In genomic region chr8:118238156-118238555, GRCm38 (mm10) we compare ENCODE assay signal across 31 mouse cellular contexts. TPM values are rescaled to one million over a fixed set of nuclear protein-coding genes. Genes with fewer than 3 reads are reported as not detected.
A peak's percentile ranks its signal among the peaks of the same experiment; 100 is the strongest.
DNase-seq lines count a peak whose midpoint lies in the region; ATAC-seq and TF ChIP-seq lines count a peak whose summit lies in the region.
"Had no signal": no experiment of that assay in that cellular context is flagged by ENCODE, and none has a peak within 500 bp of the region (broad histone marks: within the 10 kb centered on the region; RNA-seq: fewer than 3 reads in every experiment).

No protein-coding gene starts in this region.

- H3K4me1 ChIP-seq in forebrain, postnatal 0 days (ENCODE audit: insufficient read depth), result no peaks in the 10 kb centered on the region
- no peaks in the 10 kb centered on the region for H3K4me1 ChIP-seq in forebrain, embryonic 15.5 days
- H3K4me1 ChIP-seq: embryonic facial prominence, embryonic 12.5 days; embryonic facial prominence, embryonic 15.5 days had no signal

- WGBS in forebrain, postnatal 0 days, result 77% methylated on average over 5 of the region's 5 CpGs
- 82% methylated on average over 5 of the region's 5 CpGs for WGBS in forebrain, embryonic 15.5 days

- no peak overlapping the region for H3K4me2 ChIP-seq in forebrain, postnatal 0 days (ENCODE audit: low read depth)
- H3K4me2 ChIP-seq in forebrain, embryonic 15.5 days (replicated peaks), result no peak overlapping the region
- H3K4me2 ChIP-seq: embryonic facial prominence, embryonic 12.5 days; embryonic facial prominence, embryonic 15.5 days; heart, embryonic 13.5 days; hindbrain, embryonic 14.5 days had no signal

- DNase-seq in adrenal gland, adult (ENCODE audit: inconsistent age in 2 of 2, low spot score in 1 of 2), result peak; percentile 33 to 78
- DNase-seq in adrenal gland, adult 18-20 months (ENCODE audit: low spot score in 2 of 2), result no peak
- DNase-seq in forebrain, postnatal 0 days, result peak; percentile 14
- DNase-seq in 3T3-L1 (ENCODE audit: low read depth, low spot score), result peak; percentile 34
- DNase-seq in adrenal gland, postnatal 36 days, result peak; percentile 23 to 46
- DNase-seq in urinary bladder, postnatal 4 days (ENCODE audit: low spot score in 2 of 2), result no peak
- no peak for DNase-seq in layer of hippocampus, adult 9-10 months (ENCODE audit: low spot score)
- DNase-seq: B cell, adult 2 months; cerebellum, adult 11 months; cerebellum, adult 2 months; cerebellum, adult 9-11 months; cerebellum, postnatal 25 days; gastrocnemius, adult 2 months; gastrocnemius, postnatal 14 days; heart, postnatal 14 days; heart, postnatal 4 days; kidney, adult 18-20 months had no signal

- no peaks in the 10 kb centered on the region for H3K27me3 ChIP-seq in forebrain, postnatal 0 days (ENCODE audit: insufficient read depth, low read length)
- no peaks in the 10 kb centered on the region for H3K27me3 ChIP-seq in forebrain, embryonic 15.5 days
- H3K27me3 ChIP-seq: CH12.LX; embryonic facial prominence, embryonic 12.5 days; embryonic facial prominence, embryonic 15.5 days; heart, embryonic 13.5 days had no signal

- no peak for ATAC-seq in forebrain, postnatal 0 days
- no peak for ATAC-seq in forebrain, embryonic 15.5 days (replicated peaks)
- ATAC-seq: forebrain, embryonic 14.5 days; hindbrain, postnatal 0 days; inflammation-experienced regulatory T-cells, adult 6 months; intestine, embryonic 16.5 days; Patski had no signal

- H3K27ac ChIP-seq in forebrain, postnatal 0 days (ENCODE audit: low read depth, low read length), result no peak overlapping the region
- no peak overlapping the region for H3K27ac ChIP-seq in forebrain, embryonic 15.5 days (replicated peaks)
- H3K27ac ChIP-seq: embryonic facial prominence, embryonic 12.5 days; embryonic facial prominence, embryonic 15.5 days; gastrocnemius, adult 2 months; heart, embryonic 10.5 days; heart, embryonic 13.5 days; hindbrain, embryonic 14.5 days; hindbrain, postnatal 0 days had no signal

- H3K36me3 ChIP-seq in forebrain, postnatal 0 days (ENCODE audit: insufficient read depth), result no peaks in the 10 kb centered on the region
- H3K36me3 ChIP-seq in forebrain, embryonic 15.5 days, result no peaks in the 10 kb centered on the region
- H3K36me3 ChIP-seq: embryonic facial prominence, embryonic 12.5 days; embryonic facial prominence, embryonic 15.5 days; G1E; heart, embryonic 10.5 days; heart, embryonic 13.5 days had no signal

- no peak overlapping the region for H3K4me3 ChIP-seq in forebrain, postnatal 0 days (ENCODE audit: low read depth, low read length)
- H3K4me3 ChIP-seq in forebrain, embryonic 15.5 days, result no peak overlapping the region
- H3K4me3 ChIP-seq: embryonic facial prominence, embryonic 12.5 days; embryonic facial prominence, embryonic 15.5 days; gastrocnemius, adult 2 months; heart, embryonic 10.5 days; heart, embryonic 13.5 days had no signal

- no peak overlapping the region for H3K9ac ChIP-seq in forebrain, postnatal 0 days
- no peak overlapping the region for H3K9ac ChIP-seq in forebrain, embryonic 15.5 days (replicated peaks)
- H3K9ac ChIP-seq: embryonic facial prominence, embryonic 12.5 days; embryonic facial prominence, embryonic 15.5 days; heart, embryonic 13.5 days; hindbrain, embryonic 14.5 days had no signal

- no peaks in the 10 kb centered on the region for H3K9me3 ChIP-seq in forebrain, postnatal 0 days (ENCODE audit: low read length)
- no peaks in the 10 kb centered on the region for H3K9me3 ChIP-seq in forebrain, embryonic 15.5 days
- H3K9me3 ChIP-seq: embryonic facial prominence, embryonic 12.5 days; embryonic facial prominence, embryonic 15.5 days; heart, embryonic 10.5 days; heart, embryonic 13.5 days had no signal

- no peak for TF ChIP-seq CTCF in forebrain, postnatal 0 days (IDR thresholded peaks at IDR 0.05; ENCODE audit: low read depth)

RNA-seq across cellular contexts. Expression of gene Cdh13, which starts 45.4 kb away (rescaled TPM):
- total RNA-seq in adrenal gland, adult 18-20 months (2021), result 10 to 100 TPM in 1 of 2 experiments, 1 to 10 TPM in 1; 5.9 to 12.6 TPM
- total RNA-seq in forebrain, postnatal 0 days (2014; rRNA removed), result 119 and 127 TPM in 2 replicates
- polyA plus RNA-seq in forebrain, postnatal 0 days (2015; fragmentation: Nextera tagmentation; extraction: Ambion mirVana), result 154 TPM in 2 replicates
- 99.3 and 102 TPM in 2 replicates for polyA plus RNA-seq in forebrain, embryonic 15.5 days (2015; fragmentation: Nextera tagmentation; extraction: Ambion mirVana)
- 1 to 10 TPM; 5.9 to 6.2 TPM for total RNA-seq in adrenal gland, postnatal 36 days (2021)
- total RNA-seq: CH12.LX; common myeloid progenitor, adult 5-6 weeks had no signal
- polyA plus RNA-seq: G1E had no signal

Comparison
In these comparisons a context has a peak if more than half of its experiments do, and no peak if none do; other contexts are left out.
1. DNase-seq: peak in adrenal gland, adult (2 of 2), forebrain, postnatal 0 days (single experiment), 3T3-L1 (single experiment) and adrenal gland, postnatal 36 days (2 of 2); none in adrenal gland, adult 18-20 months (0 of 2), urinary bladder, postnatal 4 days (0 of 2) and layer of hippocampus, adult 9-10 months (single experiment).